Mouse (Mus musculus) MEL (cell line): ENCODE measurements around the gene Colq.

Source experiments
- CHD1 ChIP-seq: IDR thresholded peaks from 2 replicates; pipeline ENCODE4 v1.6.1; 2012; ENCODE audit warnings: low read depth, mild to moderate bottlenecking, inconsistent platforms, low read length, improper control_type of control experiment
- CTCF ChIP-seq, 3 experiments: IDR thresholded peaks in 2 of 3; conservative IDR thresholded peaks in 1 of 3; 2 replicates each; pipeline ENCODE4 v1.5.1; 2011 to 2012; ENCODE audit warnings: low read length in 3 of 3, low read depth in 2 of 3, mild to moderate bottlenecking in 2 of 3, improper control_type of control experiment in 1 of 3, inconsistent platforms in 1 of 3, mixed read lengths in 1 of 3, moderate library complexity in 1 of 3; ENCODE audit not compliant: control insufficient read depth in 1 of 3, insufficient read depth in 1 of 3, poor library complexity in 1 of 3, severe bottlenecking in 1 of 3
- E2F4 ChIP-seq: IDR thresholded peaks from 2 replicates; pipeline ENCODE4 v1.6.1; 2011; ENCODE audit warnings: low read depth, low read length, improper control_type of control experiment, borderline replicate concordance
- GATA1 ChIP-seq: IDR thresholded peaks from 2 replicates; pipeline ENCODE4 v1.6.1; 2011; ENCODE audit warnings: low read depth, low read length, improper control_type of control experiment
- POLR2A ChIP-seq, 2 experiments: IDR thresholded peaks; 2 replicates each; pipeline ENCODE4 v1.6.1; 2011 to 2012; ENCODE audit warnings: low read length in 2 of 2, mild to moderate bottlenecking in 2 of 2, control low read depth in 1 of 2, improper control_type of control experiment in 1 of 2, low read depth in 1 of 2, moderate library complexity in 1 of 2; ENCODE audit not compliant: control insufficient read depth in 1 of 2, insufficient read depth in 1 of 2, poor library complexity in 1 of 2

GRCm38 (mm10) chr14:31494975-31495455, 96.1 kb downstream of the Colq start, which contains the start of gene Mettl6:
- TF ChIP-seq GATA1: no peak
- no peak for TF ChIP-seq CTCF (IDR thresholded peaks at IDR 0.05 in 2 of 3, conservative IDR thresholded peaks at IDR 0.05 in 1 of 3; ENCODE audit: control insufficient read depth in 1 of 3, insufficient read depth in 1 of 3, low read depth in 2 of 3, low read length in 3 of 3, poor library complexity in 1 of 3, severe bottlenecking in 1 of 3)
- TF ChIP-seq POLR2A (IDR thresholded peaks at IDR 0.05; ENCODE audit: control insufficient read depth in 1 of 2, insufficient read depth in 1 of 2, low read depth in 1 of 2, low read length in 2 of 2, poor library complexity in 1 of 2): peak; percentile 76 to 93; a peak in 3 of 4 replicates
- TF ChIP-seq E2F4: no peak
- TF ChIP-seq CHD1: no peak
